Mouse (Mus musculus): ENCODE results near the gene Mettl15. TPM values are rescaled to one million over a fixed set of nuclear protein-coding genes. Genes with fewer than 3 reads are reported as not detected.
A peak's percentile ranks its signal among the peaks of the same experiment; 100 is the strongest.
"Not testable (repeated sequence)": the region's sequence is repeated elsewhere in the genome, so short reads cannot be mapped to it uniquely, and the experiment has no call there.

Mettl15 gene
- 1.2 to 4.1 TPM (median 2.0 TPM) in 3 replicates for total RNA-seq (2017)

GRCm38 (mm10) chr2:109280600-109281340 lies at the start of gene Mettl15, which contains the start of gene Kif18a:
TSS of gene Mettl15 (minus strand) at chr2:109280748.
TSS of gene Kif18a (plus strand) at chr2:109280738.
- peak; percentile 99 for ATAC-seq (replicated peaks; ENCODE audit: insufficient number of reproducible peaks, low FRiP score, low TSS enrichment, poor library complexity, severe bottlenecking)

GRCm38 (mm10) chr2:109311369-109311768 lies 30.8 kb upstream of the Mettl15 start:
- no peak for ATAC-seq (replicated peaks; ENCODE audit: insufficient number of reproducible peaks, low FRiP score, low TSS enrichment, poor library complexity, severe bottlenecking)

DNA sequence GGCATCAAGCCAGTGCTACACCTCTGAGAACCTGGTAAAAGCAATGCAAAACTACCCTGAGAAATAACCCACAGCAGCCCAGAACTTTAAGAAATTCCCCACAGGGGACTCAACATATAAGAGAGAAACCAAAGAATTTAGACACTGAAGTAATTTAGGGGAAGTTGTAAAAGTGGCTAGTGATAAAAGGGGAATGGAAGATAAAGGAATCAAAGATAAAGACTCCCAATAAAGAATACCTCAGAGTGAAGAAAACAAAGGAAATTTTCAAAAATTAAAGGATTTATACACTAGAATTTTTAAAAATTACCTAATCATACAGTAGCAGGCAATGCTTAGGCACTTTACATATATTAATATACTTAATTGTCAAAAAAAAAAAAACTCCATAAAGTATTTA lies 23.1 kb upstream of the Mettl15 start:
- ATAC-seq (replicated peaks; ENCODE audit: insufficient number of reproducible peaks, low FRiP score, low TSS enrichment, poor library complexity, severe bottlenecking) = no peak

DNA sequence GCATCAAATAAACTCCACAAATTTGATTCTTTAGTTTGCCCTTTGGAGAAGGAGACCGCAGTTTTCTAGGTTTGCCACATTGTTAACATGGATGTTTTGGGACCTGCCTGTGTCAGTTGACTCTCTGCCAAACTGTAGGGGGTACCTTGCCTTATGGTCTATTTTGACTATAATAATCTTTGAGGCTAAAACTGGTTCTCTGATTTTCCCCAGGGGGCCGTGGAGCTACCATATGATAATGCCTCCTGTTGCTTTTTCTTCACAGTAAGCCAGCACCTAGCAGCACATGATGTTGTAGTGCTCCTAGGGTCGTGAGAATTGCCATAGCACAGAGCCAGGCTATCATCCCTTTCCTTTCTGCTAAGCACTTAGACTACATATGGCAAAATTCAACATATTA lies 21.7 kb upstream of the Mettl15 start:
- no peak for ATAC-seq (replicated peaks; ENCODE audit: insufficient number of reproducible peaks, low FRiP score, low TSS enrichment, poor library complexity, severe bottlenecking)

DNA sequence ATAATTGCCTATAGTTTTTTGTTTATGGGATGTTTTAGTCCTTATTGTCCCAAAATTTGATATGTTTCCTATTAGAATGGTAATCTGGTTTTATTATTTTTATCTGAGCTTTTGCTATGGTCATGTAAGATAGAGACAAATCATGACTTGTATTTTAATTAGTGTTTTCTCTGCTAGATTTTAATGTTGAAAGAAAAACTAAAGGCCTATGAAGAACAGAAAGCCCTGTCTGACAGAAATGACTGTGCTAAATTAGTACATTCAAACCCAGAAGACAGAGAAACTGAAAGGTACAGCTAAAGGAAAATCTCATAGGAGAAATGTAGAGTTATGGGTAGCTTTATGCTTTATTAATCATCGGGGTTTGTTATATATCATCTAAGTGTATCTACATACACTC lies 17.6 kb upstream of the Mettl15 start:
- no peak for ATAC-seq (replicated peaks; ENCODE audit: insufficient number of reproducible peaks, low FRiP score, low TSS enrichment, poor library complexity, severe bottlenecking)

DNA sequence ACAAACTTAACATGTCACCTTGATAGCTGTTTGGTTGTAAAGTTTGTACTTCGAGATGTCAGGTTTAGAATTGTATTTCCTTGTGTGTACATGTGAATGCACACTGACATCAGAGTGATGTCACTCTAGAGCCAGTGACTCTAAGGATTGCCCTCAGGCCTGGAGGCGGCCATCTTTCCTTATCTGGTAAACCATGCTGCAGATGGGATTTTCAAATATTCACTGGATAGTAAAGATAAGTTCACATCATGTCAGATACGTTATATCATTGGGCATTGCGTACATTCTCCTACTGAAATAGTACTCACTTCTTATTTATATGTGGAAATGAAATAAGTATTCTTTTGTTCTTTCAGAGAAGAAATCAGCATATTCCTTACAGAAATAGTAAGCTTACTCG lies 15.7 kb upstream of the Mettl15 start:
- no peak for ATAC-seq (replicated peaks; ENCODE audit: insufficient number of reproducible peaks, low FRiP score, low TSS enrichment, poor library complexity, severe bottlenecking)

- no peak for ATAC-seq (replicated peaks; ENCODE audit: insufficient number of reproducible peaks, low FRiP score, low TSS enrichment, poor library complexity, severe bottlenecking)
Measured at GRCm38 (mm10) chr2:109289327-109289726, 8.8 kb upstream of the Mettl15 start.

DNA sequence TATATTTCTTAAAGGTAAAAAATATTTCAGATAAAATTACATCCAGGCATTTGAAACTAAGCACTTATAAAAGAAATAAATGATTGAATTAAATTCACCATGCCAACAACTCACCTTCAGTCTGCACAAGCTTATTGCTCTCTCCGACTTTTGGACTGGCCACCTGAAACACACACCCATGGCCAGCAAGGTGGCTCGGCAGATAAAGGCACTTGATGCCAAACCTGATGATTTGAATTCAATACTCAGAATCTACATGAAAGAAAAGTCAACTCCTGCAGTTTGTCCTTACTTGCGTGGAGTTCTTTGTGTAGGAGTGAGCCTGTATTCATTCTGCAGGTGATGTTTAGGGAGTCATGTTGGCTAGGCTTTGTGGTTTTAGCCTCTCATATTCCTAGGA lies 3.6 kb upstream of the Mettl15 start:
- no peak for ATAC-seq (replicated peaks; ENCODE audit: insufficient number of reproducible peaks, low FRiP score, low TSS enrichment, poor library complexity, severe bottlenecking)

- ATAC-seq (replicated peaks; ENCODE audit: insufficient number of reproducible peaks, low FRiP score, low TSS enrichment, poor library complexity, severe bottlenecking) = no peak
Measured at GRCm38 (mm10) chr2:109281341-109281690, 768 bp upstream of the Mettl15 start.

DNA sequence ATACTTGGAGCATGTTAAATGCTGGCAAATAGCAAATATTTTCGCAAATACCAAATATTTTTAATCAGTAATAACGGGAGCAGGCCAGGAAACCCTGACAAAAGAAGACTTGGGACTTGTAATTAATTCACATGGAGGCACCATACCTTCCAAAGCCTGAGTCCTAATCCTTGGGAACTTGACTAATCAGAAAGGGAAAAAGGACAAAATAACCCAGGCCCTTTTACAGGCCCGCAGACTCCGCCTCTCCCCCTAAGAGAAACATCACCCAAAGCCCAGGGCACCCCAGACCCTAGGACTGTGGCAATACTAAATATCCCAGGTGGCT lies 312 bp downstream of the Mettl15 start:
- no peak for ATAC-seq (replicated peaks; ENCODE audit: insufficient number of reproducible peaks, low FRiP score, low TSS enrichment, poor library complexity, severe bottlenecking)

DNA sequence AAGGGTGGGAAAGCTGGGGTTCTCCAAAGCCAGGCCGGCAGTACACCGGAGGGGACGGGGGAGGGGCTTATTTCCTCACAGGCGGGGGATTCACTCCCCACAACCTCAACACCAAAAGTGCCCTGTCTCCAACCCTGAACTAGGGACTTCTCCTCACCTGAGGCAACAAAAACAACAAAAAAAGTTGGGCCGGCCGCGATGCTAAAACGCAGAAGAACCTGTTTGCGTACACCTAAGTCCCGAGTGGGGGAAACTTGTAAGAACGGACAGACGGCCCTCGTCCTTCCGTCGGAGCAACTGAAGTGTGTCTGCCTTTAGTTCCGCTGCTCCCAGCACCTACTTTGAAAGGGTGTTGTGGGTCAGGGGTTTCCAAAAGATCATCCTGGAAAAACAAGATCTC lies 2.5 kb downstream of the Mettl15 start:
- ATAC-seq (replicated peaks; ENCODE audit: insufficient number of reproducible peaks, low FRiP score, low TSS enrichment, poor library complexity, severe bottlenecking) = no peak; the same call in 1 of the 2 replicates

DNA sequence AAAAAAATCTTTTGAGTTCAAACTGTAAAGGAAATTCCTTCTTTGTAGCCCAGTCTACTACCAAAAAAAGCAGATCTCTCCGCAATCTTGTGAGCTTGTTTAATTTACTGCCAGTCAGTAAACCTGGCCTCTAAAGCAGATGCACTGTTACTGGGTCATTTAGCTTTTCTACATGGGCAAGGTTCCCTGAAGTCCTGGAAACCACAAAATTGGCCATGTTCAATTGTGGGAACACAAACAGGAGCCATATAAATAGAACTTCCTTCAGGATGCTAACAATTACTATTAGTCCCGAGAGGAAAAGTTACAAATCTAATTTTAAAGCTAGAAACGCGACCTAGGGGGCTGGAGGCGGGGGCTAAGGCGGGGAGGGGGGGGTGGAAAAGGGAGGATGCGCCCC lies 3.0 kb downstream of the Mettl15 start:
- ATAC-seq (replicated peaks; ENCODE audit: insufficient number of reproducible peaks, low FRiP score, low TSS enrichment, poor library complexity, severe bottlenecking) = no peak

- ATAC-seq (replicated peaks; ENCODE audit: insufficient number of reproducible peaks, low FRiP score, low TSS enrichment, poor library complexity, severe bottlenecking) = no peak
Measured at GRCm38 (mm10) chr2:109273098-109273497, 7.5 kb downstream of the Mettl15 start.

DNA sequence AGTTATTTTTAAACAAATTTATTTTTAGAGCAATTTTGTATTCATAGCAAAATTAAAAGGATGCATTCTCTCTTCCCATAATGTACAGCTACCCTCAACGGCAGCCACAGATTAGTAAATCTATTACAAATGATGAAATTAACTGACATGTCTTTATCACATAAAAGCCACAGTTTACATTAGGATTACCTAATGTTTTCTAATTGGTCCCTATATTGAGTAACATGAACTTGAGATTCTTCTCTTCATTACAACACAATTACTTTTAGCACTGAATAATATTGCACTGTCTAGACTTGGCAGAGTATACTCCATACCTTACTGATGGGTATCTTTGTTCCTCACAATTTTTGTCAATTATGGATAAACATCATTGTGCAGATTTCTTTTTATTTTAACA lies 17.8 kb downstream of the Mettl15 start:
- no peak for ATAC-seq (replicated peaks; ENCODE audit: insufficient number of reproducible peaks, low FRiP score, low TSS enrichment, poor library complexity, severe bottlenecking)

DNA sequence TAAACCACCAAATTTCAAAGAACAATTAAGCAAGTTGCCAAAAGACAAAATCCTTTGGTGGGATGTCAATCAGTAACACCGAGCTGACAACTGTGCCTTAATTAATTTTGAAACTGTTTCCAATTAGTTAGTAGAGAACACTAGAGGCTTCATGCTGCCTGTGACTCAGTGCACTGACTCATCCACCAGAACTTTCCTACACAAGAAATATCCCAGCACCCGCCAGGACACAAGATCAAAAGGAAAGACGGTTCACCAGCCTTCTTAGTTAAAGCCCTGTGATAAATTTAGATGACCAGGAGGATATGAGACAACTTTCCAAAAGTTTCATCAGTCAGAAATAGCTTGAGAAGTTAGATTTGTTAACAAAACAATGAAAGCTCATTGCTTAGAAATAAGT lies 38.6 kb downstream of the Mettl15 start:
- ATAC-seq (replicated peaks; ENCODE audit: insufficient number of reproducible peaks, low FRiP score, low TSS enrichment, poor library complexity, severe bottlenecking) = no peak

DNA sequence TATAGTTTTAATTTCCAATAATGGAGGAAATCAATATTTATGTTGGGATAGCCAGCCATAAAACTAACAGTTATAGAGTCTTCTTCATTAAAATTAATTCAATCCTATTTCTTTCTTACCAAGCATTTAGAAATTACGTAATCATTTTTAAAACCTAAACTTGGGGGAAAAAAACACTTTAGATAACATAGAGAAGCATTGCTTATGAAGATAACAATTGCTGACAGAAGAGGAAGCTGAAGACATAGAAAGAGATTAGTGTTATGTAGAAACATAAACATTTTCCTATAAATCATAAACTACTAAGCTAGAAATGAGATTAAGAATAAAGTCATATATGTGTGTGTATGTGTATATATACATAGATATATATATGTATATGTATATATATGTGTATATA lies 44.8 kb downstream of the Mettl15 start:
- no peak for ATAC-seq (replicated peaks; ENCODE audit: insufficient number of reproducible peaks, low FRiP score, low TSS enrichment, poor library complexity, severe bottlenecking)

- no peak for ATAC-seq (replicated peaks; ENCODE audit: insufficient number of reproducible peaks, low FRiP score, low TSS enrichment, poor library complexity, severe bottlenecking)
Measured at GRCm38 (mm10) chr2:109233876-109234275, 46.7 kb downstream of the Mettl15 start.

DNA sequence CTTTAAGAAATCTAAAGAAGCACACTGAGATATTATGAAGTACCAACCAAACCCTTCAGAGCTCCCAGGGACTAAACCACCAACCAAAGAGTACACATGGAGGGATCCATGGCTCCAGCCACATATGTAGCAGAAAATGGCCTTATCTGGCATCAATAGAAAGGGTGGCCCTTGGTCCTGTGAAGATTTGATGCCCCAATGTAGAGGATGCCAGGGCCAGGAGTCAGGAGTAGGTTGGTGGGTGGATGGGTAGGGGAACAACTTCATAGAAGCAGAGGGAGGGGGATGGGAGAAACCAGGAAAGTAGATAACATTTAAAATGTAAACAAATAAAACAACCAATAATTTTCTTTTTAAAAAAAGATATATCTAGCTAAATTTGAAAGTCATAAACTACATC lies 50.1 kb downstream of the Mettl15 start:
- ATAC-seq (replicated peaks; ENCODE audit: insufficient number of reproducible peaks, low FRiP score, low TSS enrichment, poor library complexity, severe bottlenecking) = no peak

- ATAC-seq (replicated peaks; ENCODE audit: insufficient number of reproducible peaks, low FRiP score, low TSS enrichment, poor library complexity, severe bottlenecking) = no peak
Measured at GRCm38 (mm10) chr2:109227196-109227595, 53.4 kb downstream of the Mettl15 start.

DNA sequence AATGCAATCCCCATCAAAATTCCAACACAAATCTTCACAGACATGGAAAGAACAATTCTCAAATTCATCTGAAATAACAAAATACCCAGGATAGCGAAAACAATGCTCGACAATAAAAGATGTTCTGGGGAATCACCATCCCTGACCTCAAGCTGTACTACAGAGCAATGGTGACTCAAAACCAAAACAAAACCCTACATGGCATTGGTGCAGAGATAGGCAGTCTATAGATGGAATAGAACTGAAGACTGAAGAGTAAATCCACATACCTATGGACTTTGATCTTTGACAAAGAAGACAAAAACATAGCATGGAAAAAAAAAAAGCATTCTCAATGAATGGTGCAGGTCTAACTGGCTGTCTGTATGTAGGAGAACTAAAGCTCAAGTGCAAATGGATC lies 59.1 kb downstream of the Mettl15 start:
- no peak for ATAC-seq (replicated peaks; ENCODE audit: insufficient number of reproducible peaks, low FRiP score, low TSS enrichment, poor library complexity, severe bottlenecking)

GRCm38 (mm10) chr2:109216678-109217077 lies 63.9 kb downstream of the Mettl15 start:
- not testable (repeated sequence) for ATAC-seq (replicated peaks; ENCODE audit: insufficient number of reproducible peaks, low FRiP score, low TSS enrichment, poor library complexity, severe bottlenecking)
